Mouse (Mus musculus) thymus, postnatal 10 days (tissue): ENCODE data around the gene E130309D02Rik.

Source experiments
- DNase-seq, 2 experiments: peaks; one replicate each; pipeline ENCODE4 v3.0.0; 2021; ENCODE audit warnings: low spot score in 2 of 2

Gene E130309D02Rik

DNA sequence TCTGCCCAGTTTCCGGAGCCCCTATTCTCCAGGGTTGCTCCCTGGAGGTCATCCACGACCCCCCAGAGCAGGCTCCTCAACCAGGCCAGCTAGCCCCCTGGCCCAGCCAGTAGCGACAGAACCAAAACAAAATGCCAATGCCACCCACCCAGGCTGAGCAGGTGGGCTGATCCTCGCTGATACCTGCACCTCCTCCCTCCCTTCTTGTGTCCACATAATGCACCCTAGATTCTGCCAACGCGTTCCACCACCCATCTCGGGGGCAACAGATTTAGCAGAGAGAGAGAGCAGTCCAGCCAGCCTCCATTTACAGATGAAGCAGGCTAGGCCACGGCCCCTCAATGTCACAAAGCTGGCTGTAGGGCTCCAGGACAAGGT, 46.2 kb downstream of the E130309D02Rik start:
- DNase-seq: no peak

DNA sequence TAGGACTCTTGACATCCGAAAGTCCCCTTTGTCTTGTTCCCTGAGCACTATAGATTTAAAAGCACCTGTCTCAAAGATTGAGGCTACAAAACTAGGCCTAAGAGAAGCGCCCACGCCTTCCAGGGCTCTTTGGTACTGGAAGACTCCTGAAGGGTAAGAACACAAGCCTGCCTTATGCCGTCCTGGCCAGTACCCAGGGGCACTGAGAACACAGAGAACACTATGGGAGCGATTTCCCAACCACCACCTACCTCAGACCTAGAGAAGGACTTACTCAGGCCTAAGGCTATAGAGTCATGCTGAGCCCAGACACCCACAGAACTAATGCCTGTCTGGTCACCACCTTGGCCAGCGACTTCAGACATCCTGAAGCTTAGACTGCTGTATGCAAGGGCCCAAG, 48.4 kb downstream of the E130309D02Rik start:
- DNase-seq: no peak

DNA sequence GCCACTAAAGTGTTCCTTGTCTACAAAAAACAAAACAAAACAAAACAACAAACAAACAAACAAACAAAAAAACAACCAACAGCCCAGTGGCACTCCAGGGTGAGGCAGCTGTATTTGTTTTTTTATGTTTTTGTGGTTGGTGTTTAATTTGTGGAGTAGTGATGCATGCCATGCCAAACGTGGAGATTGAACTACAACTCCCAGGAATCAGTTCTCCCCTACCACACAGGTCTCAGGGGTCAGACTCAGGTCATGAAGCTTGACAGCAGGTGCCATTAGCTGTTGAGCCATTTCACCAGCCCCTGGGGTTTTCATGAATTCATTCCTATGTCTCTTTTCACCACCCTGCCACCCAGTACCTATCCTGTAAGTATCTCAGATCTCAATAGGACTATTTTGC, 49.8 kb downstream of the E130309D02Rik start:
- DNase-seq: no peak

DNA sequence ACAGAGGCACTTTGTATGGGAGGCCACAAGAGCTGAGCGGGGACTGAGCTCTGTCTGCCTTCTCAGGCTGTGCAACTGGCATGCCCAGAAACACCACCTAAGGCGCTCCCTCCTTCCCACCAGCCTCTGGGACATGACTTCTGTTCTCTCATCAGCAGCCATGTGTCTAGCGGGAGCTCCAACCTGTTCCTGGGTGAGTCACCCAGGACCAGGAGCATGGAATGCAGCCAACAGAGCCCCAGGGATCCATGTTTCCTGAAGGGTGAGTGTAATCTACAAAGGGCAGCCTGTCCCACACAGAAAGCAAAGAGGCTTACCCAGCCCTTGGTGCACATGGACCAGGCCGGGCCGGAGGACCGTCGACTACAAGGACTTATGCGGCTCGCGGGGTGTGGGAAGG, 50.5 kb downstream of the E130309D02Rik start:
- DNase-seq: no peak

DNA sequence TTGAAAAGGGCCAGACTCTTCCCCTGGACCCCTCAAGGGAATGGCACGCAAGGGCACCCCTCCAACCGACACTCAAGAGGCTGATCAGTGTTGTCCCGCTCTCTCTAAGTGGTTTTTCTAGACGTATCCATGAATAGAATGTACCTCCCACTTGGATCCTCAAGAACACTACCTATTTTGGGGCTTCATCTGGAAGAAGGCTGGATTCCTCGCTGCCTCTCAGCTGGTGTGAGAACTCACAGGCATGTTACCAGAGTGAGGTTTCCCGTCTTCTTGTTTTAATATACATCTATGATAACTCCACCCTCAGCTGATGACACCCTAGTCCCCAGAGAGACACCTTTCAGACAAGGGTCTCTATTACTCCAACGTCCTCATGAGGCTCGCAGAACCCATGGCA, 53.5 kb downstream of the E130309D02Rik start:
- DNase-seq: no peak

DNA sequence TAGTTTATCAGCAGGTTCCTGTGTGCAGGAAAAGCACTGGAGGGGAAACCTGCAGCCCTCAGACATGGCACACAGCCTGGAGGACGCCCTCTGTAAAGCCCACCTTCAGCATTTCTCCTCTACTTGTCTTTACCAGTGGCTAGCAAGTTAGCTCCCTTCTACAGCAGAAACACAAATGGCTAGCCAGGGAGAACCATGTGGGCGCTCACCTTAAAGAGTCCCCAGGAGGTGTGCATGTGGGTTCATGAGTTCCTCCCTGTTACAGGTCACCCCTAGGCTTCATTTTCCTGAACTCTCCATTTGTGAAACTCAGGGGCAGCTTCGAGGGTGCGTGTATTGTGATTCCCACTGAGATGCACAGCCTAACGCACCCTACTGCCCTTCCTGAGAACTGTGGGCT, 59.4 kb downstream of the E130309D02Rik start:
- no peak for DNase-seq

DNA sequence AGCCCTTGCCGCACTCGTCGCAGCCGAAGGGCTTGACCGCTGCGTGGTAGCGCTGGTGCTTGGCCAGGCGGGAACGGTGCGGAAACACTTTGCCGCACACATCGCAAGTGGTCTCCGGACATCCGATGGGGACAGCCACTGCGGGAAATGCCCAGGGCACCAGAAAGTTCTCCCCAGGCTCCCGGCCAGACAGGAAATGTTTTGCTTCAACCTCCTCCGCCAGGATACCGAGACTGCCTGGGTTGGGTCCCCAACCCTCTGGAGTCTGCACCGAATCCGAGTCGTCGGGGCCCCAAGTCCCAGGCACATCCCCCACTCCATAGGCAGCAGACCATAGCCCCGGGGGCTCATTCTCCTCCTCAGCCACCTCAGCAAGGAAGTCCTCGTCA, 60.0 kb downstream of the E130309D02Rik start:
- DNase-seq: no peak

DNA sequence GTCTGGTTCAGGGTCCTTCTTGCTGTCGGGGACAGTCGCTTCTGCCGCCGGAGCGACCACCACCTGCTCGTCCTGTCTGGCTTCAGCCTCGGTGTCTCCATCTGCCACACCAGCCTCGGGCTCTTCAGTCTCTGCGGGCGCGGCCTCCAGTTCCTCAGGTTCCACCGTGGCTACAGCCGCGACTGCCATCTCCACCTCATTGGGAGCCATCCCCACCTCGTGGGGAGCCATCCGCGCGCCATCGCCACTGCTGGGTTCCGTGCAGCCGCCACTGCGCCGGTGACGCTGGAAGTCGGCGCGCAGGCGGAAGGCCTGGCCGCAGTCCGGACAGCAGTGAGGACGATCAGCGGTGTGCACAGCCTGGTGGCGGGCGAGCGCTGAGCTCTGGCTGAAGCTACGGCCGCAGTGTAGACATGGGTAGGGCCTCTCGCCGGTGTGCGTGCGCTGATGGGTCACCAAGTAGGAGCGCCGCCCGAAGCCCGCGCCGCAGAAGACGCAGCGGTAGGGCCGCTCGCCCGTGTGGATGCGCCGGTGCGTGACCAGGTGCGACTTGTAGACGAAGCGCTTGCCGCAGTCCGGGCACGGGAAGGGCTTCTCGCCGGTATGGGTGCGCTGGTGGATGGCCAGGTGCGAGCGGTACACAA, 60.6 kb downstream of the E130309D02Rik start:
- no peak for DNase-seq

DNA sequence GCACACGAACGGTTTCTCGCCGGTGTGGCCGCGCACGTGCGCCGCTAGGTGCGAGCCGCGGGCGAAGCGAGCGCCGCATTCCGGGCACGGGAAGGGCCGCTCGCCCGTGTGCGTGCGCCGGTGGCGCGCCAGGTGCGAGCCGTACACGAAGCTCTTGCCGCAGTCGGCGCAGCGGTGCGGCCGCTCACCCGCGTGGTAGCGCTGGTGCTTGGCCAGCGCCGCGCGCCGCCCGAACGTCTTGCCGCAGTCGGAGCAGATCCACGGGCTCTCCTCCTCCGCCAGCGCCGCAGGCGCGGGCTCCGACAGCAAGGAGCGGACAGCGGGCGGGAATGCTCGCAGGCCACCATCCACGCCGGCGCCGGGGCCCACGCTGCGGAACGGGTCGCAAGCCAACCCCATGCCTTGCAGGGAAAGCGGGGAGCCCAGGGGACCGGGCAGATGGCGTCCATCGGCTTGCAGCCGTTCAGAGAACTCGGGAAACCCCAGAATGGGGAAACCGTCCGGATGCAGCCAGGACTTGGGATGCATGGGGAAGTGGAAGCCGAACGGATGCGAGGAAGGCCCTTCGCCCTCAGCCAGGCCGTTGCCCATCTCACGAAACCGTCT, 61.2 kb downstream of the E130309D02Rik start:
- DNase-seq: no peak

DNA sequence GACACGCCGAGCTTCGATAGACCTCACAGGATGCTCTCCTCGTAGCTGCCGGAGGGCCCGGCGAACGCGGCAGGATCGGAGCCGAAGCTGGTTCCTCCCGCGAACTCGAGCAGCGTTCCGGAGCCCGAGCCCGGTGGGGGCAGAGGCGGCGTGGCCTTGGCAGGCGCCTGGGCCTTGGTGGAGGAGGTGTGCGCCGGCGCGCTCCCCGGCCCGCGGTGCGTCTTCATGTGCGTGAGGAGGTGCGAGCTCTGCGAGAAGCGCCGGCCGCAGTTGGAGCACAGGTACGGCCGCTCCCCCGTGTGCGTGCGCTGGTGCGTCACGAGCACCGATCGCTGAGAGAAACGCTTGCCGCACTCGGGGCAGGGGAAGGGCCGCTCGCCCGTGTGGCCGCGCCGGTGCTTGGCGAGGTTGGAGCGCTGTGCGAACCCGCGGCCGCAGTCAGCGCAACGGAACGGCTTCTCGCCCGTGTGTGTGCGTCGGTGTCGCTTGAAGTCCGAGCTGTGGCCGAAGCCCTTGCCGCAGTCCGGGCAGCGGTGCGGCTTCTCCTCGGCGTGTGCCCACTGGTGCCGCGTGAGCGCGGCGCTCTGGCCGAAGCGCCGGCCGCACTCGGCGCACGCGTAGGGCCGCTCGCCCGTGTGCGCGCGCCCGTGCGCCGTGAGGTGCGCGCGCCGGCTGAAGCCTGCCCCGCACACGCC, 61.8 kb downstream of the E130309D02Rik start:
- no peak for DNase-seq

DNA sequence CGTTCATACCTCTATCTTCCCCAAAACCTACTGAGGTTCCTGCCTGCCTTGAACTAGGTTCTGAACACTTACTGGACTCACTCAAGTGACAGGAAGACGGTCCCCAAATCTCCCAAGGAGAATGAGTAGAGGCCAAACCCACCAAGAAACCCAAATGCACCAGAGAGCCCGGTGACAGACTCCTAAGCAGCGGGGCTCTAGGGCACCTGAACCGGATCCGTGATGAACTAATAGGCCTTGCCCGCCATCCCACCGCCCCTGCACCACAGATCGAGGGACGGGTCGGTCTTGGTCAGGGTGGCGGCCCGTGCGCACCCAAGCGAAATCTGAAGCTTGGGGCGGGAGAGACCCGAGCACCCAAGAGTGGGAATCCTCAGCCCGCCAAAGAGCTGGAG, 62.4 kb downstream of the E130309D02Rik start:
- DNase-seq: no peak

DNA sequence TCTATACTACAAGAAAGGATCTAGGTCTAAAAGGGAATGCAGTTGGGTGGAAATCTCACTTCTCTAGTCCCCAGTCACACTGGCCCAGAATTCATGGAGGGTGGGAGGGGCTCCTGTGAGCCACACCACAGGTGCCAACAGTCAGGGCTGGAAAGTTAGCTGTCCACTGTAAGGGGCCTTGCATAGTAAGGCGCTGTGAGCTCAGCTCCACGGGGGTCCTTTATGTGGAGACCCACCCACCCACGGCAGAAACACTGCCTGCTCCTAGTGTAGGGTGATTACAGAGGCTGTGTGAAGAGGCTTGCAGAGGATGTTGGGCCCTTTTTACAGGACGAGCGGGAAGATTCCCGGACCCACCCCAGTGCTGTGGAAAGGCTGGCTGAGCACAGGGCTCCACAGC, 63.1 kb downstream of the E130309D02Rik start:
- no peak for DNase-seq
